Mouse (Mus musculus): ENCODE results near the gene March6. TPM values are rescaled to one million over a fixed set of nuclear protein-coding genes. Genes with fewer than 3 reads are reported as not detected.

March6 gene
- total RNA-seq, 2 experiments from 2014 or later, result 226 to 233 TPM

DNA sequence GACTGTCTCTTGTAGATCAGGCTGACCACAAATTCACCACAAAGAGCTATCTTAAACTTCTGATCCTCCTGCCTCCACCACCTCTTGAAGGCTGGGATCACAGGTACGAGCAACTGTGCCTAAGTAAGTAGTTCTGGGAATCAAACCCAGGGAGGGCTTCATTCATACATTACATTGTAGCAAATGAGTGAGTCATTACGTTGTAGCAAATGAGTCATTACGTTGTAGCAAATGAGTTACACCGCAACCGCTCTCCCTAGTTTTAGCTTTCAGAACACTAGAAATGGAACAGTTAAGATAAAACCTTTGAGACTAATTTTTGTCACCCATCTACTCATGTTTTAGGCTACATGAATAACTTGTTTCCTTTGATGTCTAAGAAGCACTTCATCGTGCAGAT lies 15.4 kb upstream of the March6 start:
- DNase-seq (ENCODE audit: extremely low spot score in 1 of 2, low spot score in 2 of 2), result no peak
- intact Hi-C loops (cut with DNase I), result no loop called here

DNA sequence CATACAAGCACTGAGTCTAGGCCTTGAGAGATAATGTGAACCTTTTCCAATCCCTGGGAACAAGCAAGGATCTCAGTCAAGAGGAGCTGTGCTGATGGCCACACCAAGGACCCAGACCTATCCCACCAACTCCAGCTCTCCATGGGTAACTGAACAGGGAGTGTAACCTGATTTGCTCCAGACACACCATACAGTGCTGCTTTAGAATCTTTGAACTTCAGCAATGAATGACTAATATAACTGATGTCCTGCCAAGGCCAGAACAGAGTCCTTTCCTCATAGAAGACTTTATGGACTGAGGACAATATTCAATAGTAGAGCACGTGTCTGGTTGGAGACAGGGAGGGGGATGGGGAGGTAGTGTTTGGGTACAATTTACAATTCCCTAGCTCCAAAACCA lies 14.2 kb upstream of the March6 start:
- no peak for DNase-seq (ENCODE audit: extremely low spot score in 1 of 2, low spot score in 2 of 2)
- intact Hi-C loops (cut with DNase I), result no loop called here

DNA sequence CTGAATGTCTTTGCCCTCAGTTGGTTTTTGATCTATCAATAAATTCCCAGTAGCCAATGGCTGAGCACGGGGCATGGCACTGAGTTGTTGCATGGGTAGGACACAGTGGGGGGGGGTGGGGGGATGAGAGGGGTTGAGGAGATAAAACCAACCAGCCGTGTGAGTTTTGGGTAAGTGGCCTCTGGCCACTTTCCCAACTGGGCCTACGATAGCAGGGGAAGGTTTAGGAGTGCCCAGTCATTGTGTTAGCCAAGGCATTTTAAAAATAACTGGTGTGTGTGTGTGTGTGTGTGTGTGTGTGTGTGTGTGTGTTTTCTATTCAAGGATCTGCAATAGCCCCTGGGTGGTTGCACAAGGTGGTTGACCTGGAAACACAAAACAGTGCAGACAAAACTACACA lies 12.4 kb upstream of the March6 start:
- intact Hi-C loops (cut with DNase I), result no loop called here
- DNase-seq (ENCODE audit: extremely low spot score in 1 of 2, low spot score in 2 of 2), result no peak

DNA sequence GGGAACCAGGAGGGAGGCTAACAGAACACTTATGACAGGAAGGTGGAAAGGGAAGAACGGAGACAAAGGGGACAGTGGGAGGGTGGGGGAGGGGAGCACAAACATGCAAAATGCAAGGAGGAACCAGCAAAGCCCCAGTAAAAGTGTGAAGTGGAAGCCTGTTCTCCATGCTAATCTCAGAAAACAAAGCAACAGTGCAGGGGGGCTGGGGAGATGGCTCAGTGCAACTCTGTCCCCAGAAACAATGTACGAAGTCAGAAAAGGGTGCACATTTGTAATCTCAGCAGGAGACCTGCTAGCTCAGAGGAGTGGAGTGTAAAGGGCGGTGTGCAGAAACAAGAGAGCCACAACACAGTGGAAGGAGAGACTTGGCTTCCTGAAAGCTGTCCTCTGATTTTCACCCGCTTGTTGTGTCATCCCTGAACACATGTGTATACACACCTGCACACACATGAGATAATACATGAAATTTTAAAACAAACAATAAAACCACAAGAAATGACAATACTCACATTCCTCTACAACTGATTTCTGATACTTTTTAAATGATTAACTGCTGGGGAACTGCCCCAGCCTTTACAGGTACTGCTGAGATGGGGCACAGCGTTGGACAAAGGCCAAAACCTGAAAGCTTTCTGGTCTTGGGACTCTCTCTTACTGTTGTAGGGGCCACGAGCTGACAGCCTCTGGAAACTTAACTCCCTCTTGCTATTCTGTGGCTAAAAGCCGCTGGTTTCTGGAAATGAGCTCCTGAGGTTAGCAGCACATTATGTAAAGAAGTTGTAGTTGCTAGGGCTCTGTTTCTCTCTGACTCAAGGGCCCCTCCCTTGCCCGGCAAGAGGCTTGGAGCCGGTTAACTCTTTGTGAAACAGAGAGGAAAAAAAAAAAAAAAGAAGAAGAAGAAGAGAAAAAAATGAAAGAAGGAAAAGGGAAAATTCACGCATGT lies 11.4 kb upstream of the March6 start:
- intact Hi-C loops (cut with DNase I), result no loop called here

DNA sequence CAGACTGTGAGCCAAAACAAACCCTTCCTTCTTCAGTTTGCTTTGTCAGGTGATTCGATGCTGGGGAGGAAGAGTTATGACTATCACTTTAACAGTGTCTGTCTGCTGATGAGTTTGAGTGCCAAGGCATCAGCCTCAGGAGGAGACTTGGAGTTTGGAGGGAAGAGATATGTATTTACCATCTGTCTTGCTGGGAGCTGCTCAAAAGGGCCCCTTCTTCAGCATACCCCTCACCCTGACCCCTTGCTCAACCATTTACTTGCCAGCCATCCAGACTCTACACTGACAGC lies 9.6 kb upstream of the March6 start:
- DNase-seq (ENCODE audit: extremely low spot score in 1 of 2, low spot score in 2 of 2), result no peak
- intact Hi-C loops (cut with DNase I), result no loop called here

More for the DNA sequence above, 11.4 kb upstream of the March6 start:
- DNase-seq (ENCODE audit: extremely low spot score in 1 of 2, low spot score in 2 of 2), result no peak

DNA sequence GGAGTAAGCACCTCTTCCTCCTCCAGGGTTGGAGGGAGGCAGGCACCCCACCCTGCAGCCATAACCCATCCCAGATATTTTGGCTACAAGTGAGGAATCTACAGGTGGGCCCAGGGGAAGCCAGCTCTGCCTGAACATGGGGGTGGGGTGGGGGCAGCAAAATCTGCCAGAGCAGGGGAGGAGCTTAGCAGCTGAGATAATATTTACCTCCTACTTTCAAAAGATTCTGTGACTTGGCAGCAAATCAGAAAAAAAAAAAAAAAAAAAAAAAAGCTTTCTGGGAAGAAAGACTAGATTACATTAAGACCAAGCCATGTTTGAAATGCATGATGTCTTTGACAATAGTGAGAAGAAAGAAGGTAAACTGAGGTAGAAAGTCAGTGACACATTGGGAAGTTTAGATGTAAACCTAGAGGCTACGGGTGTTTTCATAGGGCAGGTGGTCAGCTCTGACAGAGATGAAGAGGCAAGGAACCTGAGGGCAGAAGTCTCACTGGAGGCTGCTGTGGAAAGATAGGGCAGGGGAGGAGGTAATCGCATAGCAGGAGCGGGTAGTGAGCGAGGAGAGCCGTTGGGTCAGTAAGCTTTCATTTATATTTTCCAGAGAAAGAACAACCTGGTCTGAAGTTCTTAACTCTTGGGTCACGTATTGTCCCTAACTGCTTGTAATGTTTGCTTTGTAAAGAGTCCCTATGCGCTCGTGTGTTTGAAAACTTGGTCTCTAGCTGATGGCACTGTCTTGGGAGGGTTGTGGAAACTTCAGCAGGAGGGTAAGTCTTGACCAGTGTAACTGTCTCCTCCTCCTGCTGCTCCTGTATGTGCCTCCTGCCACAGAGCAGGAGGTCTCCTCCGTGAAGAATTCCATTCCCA lies 9.0 kb upstream of the March6 start:
- intact Hi-C loops (cut with DNase I), result no loop called here
- peak in 1 of 2 experiments; percentile 78 for DNase-seq (ENCODE audit: extremely low spot score in 1 of 2, low spot score in 2 of 2)

DNA sequence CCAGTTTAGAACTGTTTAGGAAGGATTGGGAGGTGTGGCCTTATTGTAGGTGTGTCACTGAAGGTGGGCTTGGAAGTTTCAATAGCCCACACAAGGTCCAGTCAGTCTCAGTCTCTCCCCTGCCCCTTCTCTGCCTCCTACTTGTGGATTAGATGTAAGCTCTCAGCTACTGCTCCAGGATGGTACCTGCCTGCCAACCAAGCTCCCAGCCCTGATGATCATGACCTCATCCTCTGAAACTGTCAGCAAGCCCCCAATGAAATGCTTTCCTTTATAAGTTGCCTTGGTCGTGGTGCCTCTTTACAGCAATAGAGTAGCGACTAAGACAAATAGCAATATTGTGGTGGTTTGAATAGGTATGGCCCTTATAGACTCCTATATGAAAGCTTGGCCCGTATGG lies 7.5 kb upstream of the March6 start:
- no peak for DNase-seq (ENCODE audit: extremely low spot score in 1 of 2, low spot score in 2 of 2)
- intact Hi-C loops (cut with DNase I), result no loop called here

DNA sequence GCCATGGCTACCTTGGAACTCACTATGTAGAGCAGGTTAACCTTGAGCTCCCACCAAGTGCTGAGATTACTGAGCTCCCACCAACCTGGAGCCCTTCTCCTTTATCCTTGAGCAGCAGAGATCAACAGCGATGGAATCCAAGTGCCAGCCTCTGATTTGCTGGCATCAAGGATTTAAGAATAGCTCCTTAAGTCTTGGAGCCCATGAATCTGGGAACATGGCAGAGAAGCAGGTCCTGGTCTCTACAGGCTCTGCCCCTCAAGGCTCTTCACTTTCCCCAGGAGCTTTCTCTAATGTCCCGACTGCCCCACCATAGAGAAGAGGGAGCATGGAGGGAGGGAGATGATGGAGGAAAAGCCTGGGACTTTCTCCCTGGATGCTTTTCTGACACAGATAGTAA lies 6.9 kb upstream of the March6 start:
- intact Hi-C loops (cut with DNase I), result no loop called here
- no peak for DNase-seq (ENCODE audit: extremely low spot score in 1 of 2, low spot score in 2 of 2)

DNA sequence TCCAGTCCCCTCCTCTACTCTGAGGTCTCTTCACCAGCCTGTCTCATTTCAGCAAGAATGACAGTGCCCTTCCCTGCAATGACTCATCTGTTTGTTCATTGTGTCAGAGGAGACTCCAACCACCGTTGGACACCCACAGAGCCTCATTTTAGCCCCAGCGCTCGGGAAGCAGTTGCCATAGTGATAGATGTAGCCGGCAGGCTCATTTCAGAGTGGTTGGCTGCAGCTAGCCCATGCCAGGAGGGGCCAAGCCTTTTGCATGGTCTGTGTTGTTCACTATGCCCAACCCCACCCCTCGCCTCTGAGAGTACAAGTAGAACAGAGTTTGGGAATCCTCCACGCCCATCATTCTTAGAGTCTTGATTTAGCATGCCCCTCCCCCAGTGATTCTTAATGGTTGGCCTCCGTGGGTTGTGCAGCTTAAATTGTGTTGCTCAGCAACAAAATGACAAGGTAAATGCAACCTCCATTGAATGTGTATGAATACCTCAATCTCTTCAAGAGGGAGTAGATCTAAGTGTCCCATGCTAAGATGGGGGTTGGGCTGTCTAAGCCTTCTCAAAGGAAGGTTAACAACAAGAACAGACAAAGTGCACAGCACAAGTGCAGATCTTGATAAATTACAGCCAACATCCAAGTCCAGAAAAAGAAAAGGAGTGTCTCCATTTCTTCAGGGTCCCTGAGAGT lies 5.3 kb upstream of the March6 start:
- intact Hi-C loops (cut with DNase I), result no loop called here
- DNase-seq (ENCODE audit: extremely low spot score in 1 of 2, low spot score in 2 of 2), result peak; percentile 58 to 60

DNA sequence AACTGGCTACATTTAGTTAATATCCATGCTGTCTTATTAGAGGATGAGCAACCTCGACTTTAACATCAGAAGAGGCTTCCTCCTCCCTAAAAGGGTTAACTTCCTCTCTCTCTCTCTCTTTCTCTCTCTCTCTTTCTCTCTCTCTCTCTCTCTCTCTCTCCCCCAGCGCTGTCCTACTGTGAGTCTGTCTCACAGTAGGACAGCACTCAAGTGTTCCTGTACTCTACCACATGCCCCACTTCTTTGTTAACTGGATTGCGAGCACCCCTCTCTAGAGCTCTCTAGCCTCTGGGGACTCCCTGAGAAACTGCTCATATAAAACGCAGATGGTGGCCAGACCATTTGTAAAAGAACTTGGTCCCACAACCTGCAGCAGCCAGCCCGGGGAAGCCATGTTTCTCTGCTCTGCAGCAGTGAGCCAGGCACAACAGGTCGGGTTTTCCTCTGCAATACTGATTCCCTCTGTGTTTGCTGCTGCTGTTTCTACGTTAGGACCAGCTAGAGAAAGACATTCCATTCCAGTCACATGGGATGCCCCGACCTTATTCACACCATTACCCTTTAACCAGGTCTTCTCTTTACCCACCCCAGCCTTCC lies 4.5 kb upstream of the March6 start:
- intact Hi-C loops (cut with DNase I), result no loop called here
- no peak for DNase-seq (ENCODE audit: extremely low spot score in 1 of 2, low spot score in 2 of 2)

DNA sequence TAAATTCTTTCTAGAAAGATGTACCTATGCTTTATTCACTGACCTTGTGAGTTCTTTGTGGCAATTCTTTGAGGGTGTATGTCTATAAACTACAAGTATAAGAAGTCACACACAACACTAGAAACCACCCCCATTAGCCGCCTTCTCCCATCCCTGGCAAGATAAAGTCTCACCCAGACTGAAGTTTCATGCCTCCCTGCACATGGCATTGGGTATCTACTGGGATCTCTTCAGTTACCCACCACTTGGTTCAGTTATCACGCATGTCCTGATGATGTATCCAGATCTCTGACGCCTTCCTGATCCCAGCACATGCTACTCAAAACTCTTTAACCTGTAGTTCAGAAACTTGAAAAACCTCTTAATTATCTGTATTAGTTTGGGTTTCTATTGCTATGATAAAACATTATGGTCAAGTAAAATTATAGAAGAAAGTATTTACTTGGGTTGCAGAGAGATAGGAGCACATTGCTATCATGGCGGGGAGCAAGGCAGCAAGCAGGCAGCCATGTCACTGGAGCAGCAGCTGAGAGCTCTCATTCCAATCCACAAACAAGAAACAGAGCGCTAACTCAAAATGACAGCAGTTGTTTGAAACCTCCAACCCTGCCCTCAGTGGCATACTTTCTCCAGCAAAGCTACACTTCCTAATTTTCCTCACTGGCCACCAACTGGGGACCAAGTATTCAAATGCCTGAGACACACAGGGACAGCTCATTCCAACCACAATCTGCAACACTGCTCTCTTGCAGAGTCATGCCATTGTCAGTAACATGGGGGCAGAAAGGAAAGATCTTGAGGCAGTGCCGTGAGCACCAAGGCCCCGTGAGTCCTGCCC lies 3.8 kb upstream of the March6 start:
- no peak for DNase-seq (ENCODE audit: extremely low spot score in 1 of 2, low spot score in 2 of 2)
- intact Hi-C loops (cut with DNase I), result loop anchor here (5.0 kb wide), 1 partner anchor 53 kb away; no protein-coding TSS in a partner anchor

DNA sequence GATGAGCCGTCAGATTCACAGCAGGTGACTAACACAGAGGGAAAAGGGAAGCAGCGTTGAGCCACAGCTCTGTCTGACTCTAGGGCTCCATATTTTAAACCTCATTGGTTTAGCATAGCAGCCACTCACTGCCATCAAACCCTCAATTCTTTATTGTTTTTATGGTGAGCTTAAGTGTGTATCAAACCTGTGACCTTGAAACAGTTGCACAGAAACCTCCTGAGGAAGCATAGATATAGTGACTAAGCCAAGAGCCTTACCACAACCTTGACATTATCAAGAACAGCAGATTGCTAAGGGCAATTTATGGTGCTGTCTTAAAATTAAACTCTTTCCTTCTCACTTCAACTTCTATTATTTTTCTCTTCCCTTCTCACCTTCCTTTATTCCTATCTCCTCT lies 2.7 kb upstream of the March6 start:
- intact Hi-C loops (cut with DNase I), result loop anchor here (5.0 kb wide), 1 partner anchor 54 kb away; no protein-coding TSS in a partner anchor
- DNase-seq (ENCODE audit: extremely low spot score in 1 of 2, low spot score in 2 of 2), result no peak

DNA sequence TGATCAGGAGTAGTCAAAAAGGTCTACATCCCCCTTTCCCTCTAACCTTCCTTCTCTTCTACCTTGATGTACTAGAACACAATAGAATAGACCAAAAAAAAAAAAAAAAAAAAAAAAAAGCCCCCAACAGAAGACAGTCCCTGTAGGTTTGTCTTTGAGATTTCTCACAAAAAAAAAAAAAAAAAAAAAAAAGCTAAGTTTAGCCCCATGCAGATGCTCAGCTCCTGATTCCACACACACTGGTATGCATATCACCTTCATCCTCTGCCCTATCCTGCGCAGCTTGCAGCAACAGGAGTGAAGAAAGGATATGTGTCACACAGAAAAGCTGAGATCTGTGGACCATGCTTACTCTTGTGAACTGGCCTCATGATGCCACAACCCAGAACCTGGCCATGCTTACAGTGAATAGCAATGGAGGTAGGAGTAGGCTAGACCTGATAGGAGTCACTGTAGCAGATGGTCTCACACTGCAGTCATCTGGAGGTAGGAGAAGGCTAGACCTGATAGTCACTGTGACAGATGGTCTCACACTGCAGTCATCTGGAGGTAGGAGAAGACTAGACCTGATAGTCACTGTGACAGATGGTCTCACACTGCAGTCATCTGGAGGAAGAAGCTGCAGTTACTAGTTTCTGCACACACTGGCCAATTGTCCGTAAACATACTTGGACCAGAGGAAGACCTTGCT lies 1.6 kb upstream of the March6 start:
- no peak for DNase-seq (ENCODE audit: extremely low spot score in 1 of 2, low spot score in 2 of 2)
- intact Hi-C loops (cut with DNase I), result loop anchor here (5.0 kb wide), 1 partner anchor 55 kb away; no protein-coding TSS in a partner anchor

DNA sequence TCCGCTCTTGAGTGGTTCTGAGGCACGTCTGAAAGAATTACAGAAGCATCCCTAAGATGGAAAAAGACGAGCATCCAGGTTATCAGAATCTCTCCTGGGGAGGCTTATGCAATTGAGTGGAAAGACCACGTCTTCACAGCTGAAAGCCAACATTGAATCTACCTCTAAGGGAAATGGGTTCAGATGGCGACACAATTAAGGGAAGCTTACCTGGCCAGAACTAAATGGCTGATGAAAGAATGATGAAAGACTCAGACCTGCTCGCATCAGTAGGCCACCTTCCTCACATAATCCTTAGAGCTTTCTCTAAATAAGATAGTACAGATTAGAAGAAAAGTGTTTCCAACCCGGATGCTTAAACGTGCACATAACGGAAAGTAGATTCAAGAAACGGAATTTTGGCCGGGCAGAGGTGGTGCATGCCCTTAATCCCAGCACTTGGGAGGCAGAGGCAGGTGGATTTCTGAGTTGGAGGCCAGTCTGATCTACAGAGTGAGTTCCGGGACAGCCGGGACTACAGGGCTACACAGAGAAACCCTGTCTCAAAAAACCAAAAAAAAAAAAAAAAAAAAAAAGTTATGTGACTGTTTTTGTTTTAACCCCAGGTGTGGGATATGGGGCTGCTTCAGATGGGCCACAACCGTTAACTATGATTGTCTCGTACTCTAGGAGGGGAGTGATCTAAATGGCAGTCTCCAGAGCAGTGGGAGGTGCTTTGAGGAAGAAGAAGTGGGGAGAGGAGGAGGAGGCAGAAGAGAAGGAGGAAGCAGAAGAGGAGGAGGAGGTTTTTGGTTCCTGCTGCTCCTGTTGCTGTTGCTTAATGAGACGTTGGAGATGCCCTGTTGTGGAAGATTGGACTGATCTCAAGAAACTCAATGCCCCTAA lies 835 bp upstream of the March6 start:
- DNase-seq (ENCODE audit: extremely low spot score in 1 of 2, low spot score in 2 of 2), result no peak
- intact Hi-C loops (cut with DNase I), result loop anchor here (5.0 kb wide), 1 partner anchor 56 kb away; no protein-coding TSS in a partner anchor

DNA sequence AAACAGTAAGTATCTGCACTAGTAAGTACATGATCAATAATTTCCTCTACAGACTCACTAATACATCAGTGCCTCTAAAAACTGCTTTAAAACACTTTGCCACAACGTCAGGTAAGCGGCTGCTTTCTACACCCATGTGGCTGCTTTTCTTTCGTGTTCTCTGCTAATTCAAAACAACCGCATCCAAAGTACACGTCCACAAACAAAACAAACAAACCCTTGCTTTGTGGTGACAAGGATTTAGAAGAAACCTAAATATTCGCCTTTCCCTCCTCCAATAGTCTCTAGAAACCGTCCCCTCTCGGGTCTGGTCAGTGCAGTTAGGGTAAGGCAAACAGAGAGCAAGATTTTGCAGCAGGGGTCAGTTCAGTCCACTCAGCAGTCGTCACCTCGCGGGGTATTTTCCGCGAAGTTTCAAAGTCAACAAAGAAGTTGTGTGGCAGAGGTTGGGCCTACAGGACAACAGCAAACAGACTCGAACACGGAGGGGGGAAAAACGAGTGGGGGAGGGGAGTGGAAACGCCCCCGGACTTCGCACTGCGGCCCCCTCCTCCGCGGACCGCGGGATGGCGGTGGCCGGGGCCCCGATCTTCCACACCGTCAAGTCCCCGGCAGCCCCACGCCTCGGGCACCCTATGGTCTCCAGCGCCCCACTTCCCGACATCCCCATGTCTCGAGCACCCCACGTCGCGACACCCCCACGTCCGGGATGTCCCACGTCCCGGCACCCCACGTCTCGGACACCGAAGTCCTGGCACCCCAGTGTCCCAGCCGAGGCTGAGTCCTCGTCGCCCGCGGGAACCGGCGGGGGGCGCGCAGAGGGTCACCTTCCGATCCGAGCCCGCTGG lies 818 bp downstream of the March6 start:
- intact Hi-C loops (cut with DNase I), result loop anchor here (5.0 kb wide), 1 partner anchor 57 kb away; no protein-coding TSS in a partner anchor

DNA sequence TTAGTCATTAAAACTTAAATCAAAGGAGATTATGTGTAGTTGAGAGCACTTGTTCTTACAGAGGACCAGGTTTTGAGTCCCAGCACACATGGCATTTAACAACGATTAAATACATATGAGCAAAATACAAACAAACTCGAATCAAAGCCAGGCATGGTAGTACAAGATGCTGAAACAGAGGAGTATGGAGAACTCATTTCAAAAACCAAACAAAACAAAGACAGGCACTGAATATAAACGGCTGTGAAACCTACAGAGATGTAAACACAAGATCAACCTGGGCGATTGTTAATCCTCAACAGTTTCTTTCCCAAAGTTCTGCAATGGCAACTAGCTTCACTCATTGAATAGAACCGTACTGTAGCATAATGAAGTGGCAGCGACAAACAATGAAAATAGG lies 1.8 kb downstream of the March6 start:
- no peak for DNase-seq (ENCODE audit: extremely low spot score in 1 of 2, low spot score in 2 of 2)
- intact Hi-C loops (cut with DNase I), result no loop called here

More for the DNA sequence above, 818 bp downstream of the March6 start:
- DNase-seq (ENCODE audit: extremely low spot score in 1 of 2, low spot score in 2 of 2), result peak in 1 of 2 experiments; percentile 69

Measured in left cerebral cortex, postnatal 10 days (tissue).